Mouse (Mus musculus) G1E (cell line): ENCODE data around the gene Pet100. TPM values are rescaled to one million over a fixed set of nuclear protein-coding genes. Genes with fewer than 3 reads are reported as not detected.

Experiments used
- ATAC-seq: 2 replicates; pipeline ENCODE4 v1.8.0; 2016; ENCODE audit warnings: mild to moderate bottlenecking; ENCODE audit not compliant: insufficient number of reproducible peaks, poor library complexity, low FRiP score, severe bottlenecking; ENCODE audit errors: extremely low read depth
- DNase-seq: peaks from one replicate; pipeline ENCODE4 v3.0.0; 2012; ENCODE audit warnings: low spot score
- H3K27me3 ChIP-seq: 2 replicates; pipeline ENCODE4 v1.6.1; 2012; ENCODE audit warnings: mild to moderate bottlenecking, low read length, inconsistent platforms; ENCODE audit not compliant: insufficient read depth
- H3K36me3 ChIP-seq: replicated peaks from 2 replicates; pipeline ENCODE3; 2012; ENCODE audit warnings: mild to moderate bottlenecking, inconsistent platforms
- H3K4me1 ChIP-seq: 2 replicates; pipeline ENCODE4 v1.6.1; 2012; ENCODE audit warnings: low read depth, low read length, inconsistent platforms, mixed read lengths; ENCODE audit not compliant: insufficient read depth
- H3K4me3 ChIP-seq: 2 replicates; pipeline ENCODE4 v1.5.1; 2012; ENCODE audit warnings: low read depth, mild to moderate bottlenecking, inconsistent platforms, low read length, moderate library complexity, mixed read lengths
- H3K9me3 ChIP-seq: replicated peaks from 2 replicates; pipeline ENCODE4 v1.6.1; 2012; ENCODE audit warnings: inconsistent platforms
- CTCF ChIP-seq: IDR thresholded peaks from 2 replicates; pipeline ENCODE4 v1.5.1; 2012; ENCODE audit warnings: low read depth, low read length, inconsistent platforms, mixed read lengths
- GATA1 ChIP-seq: IDR thresholded peaks from 2 replicates; pipeline ENCODE4 v1.6.1; 2012; ENCODE audit warnings: borderline replicate concordance, low read length, inconsistent platforms, mixed read lengths
- GATA2 ChIP-seq: IDR thresholded peaks from 2 replicates; pipeline ENCODE4 v1.6.1; 2012; ENCODE audit warnings: low read depth, low read length, inconsistent platforms, borderline replicate concordance
- POLR2AphosphoS5 ChIP-seq: IDR thresholded peaks from 2 replicates; pipeline ENCODE4 v1.6.1; 2012; ENCODE audit warnings: low read depth, low read length, inconsistent platforms; ENCODE audit not compliant: insufficient replicate concordance
- TAL1 ChIP-seq: conservative IDR thresholded peaks from 2 replicates; pipeline ENCODE4 v1.6.1; 2012; ENCODE audit warnings: low read depth, low read length, inconsistent platforms, mixed read lengths
- polyA plus RNA-seq: library from polyadenylated mRNA; stranded (reverse); fragments of >175 nt; gene quantifications from 2 replicates; pipeline ENCODE4 v1.2.3, GENCODE M21; 2012
- total RNA-seq, 2 experiments: library from RNA; stranded (forward) in 1 of 2; stranded (reverse) in 1 of 2; fragments of 200-1000 nt in 1 of 2; fragments of >200 nt in 1 of 2; fragmentation: Nextera tagmentation in 1 of 2; gene quantifications; 2 replicates each; pipeline ENCODE4 v1.2.3; 2014 to 2017

Gene Pet100
- total and polyA plus RNA-seq, 3 experiments: 22.2 to 116 (median 52.9) TPM

DNA sequence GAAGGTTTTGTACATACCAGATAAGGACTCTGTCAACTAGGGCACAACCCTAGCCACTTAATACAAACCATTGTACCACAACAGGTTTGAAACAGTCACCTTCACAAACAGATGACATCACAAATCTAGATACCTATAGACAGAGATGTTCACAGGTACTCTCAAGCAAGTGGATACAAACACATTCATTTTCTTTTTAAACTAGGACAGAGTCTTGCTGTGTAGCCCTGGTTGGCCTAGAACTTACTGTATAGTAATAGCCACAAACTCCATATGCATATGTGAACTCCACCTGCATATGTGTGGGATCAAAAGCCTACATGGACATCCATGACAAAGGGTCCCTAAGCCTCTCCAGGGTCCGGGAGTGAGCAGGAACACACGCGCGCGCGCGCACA is 34.4 kb upstream of the Pet100 start, which contains the start of gene Camsap3:
Gene Camsap3, plus strand, starts transcription at position 301 of the 398 bp plus-strand sequence.
- TF ChIP-seq CTCF (no peak), GATA1 (no peak), TAL1 (no peak), POLR2AphosphoS5 (no peak), GATA2 (no peak)
- no peaks in the 10 kb centered on the region for H3K9me3 ChIP-seq
- peaks cover 6% of the 10 kb centered on the region; the same call in 1 of the 2 replicates for H3K27me3 ChIP-seq
- no peaks in the 10 kb centered on the region; the same call in 1 of the 2 replicates for H3K4me1 ChIP-seq
- ATAC-seq (no peak), DNase-seq (no peak)
- H3K4me3 ChIP-seq: no peak within 1 kb of the TSS; the same call in 1 of the 2 replicates
- H3K36me3 ChIP-seq: no peaks in the 10 kb centered on the region

DNA sequence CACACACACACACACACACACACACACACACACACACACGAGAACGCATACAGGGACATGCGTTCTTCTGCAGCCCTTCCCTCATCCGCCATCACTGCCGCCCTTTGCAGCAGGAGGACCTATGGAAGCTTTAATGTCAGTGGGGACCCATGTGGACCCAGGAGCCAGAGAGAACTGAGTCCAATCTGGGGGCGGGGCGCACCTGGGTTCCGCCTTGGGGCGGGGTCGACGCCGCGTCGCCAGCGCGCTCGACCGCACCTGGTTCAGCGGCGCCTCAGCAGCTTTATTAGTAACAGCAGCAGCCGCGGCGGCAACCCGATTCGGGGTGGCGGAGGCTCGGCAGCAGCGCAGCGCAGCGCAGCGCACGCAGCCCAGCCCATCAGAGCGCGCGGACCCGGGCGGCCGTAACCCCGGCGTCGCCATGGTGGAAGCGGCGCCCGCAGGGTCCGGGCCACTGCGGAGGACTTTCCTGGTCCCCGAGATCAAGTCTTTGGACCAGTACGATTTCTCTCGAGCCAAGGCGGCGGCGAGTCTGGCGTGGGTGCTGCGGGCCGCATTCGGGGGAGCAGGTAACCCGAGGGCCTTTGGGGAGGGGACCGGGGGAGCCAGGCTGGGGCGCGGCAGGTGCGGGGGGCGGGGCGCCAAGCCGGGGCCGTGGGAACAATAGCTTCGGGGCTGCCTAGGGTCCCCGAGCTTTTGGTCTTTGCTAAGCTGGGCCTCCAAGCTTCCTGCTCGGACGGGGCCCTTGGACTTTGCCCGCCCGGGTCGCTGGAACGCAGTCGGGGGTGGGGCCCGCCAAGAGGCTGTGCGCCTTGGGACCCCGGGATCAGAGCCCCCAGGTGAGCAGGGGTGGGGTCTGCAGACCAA is 33.7 kb upstream of the Pet100 start:
- no peak for TF ChIP-seq GATA1
- no peak for TF ChIP-seq POLR2AphosphoS5
- no peak for TF ChIP-seq CTCF
- ATAC-seq (no peak), DNase-seq (no peak)
- H3K4me3 ChIP-seq: no peak overlapping the region; the same call in 1 of the 2 replicates
- no peaks in the 10 kb centered on the region for H3K36me3 ChIP-seq
- no peaks in the 10 kb centered on the region; the same call in 1 of the 2 replicates for H3K4me1 ChIP-seq
- H3K27me3 ChIP-seq: peaks cover 6% of the 10 kb centered on the region; the same call in 1 of the 2 replicates
- no peaks in the 10 kb centered on the region for H3K9me3 ChIP-seq

DNA sequence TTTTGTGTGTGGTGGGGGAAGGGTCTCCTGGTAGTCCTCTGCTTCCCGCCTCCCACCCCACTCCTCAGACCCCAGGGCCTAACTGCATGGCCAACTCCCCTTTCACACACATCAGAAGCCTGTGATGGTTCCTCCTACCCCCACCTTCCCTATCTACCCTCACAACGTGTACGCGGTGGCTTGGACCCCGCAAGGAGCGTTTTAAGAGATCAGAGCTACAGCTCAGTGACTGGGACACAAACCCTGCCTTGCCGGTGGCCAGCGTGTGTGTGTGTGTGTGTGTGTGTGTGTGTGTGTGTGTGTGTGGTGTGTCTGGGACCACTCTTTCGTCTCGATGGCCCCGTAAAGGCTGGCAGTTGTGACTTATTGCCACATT is 33.1 kb upstream of the Pet100 start:
- H3K27me3 ChIP-seq: peaks cover 9% of the 10 kb centered on the region; the same call in 1 of the 2 replicates
- H3K36me3 ChIP-seq: no peaks in the 10 kb centered on the region
- ATAC-seq: no peak
- no peaks in the 10 kb centered on the region for H3K9me3 ChIP-seq
- H3K4me1 ChIP-seq: no peaks in the 10 kb centered on the region; the same call in 1 of the 2 replicates
- no peak for DNase-seq
- TF ChIP-seq POLR2AphosphoS5 (no peak), GATA1 (no peak), GATA2 (no peak), CTCF (no peak), TAL1 (no peak)
- no peak overlapping the region for H3K4me3 ChIP-seq

DNA sequence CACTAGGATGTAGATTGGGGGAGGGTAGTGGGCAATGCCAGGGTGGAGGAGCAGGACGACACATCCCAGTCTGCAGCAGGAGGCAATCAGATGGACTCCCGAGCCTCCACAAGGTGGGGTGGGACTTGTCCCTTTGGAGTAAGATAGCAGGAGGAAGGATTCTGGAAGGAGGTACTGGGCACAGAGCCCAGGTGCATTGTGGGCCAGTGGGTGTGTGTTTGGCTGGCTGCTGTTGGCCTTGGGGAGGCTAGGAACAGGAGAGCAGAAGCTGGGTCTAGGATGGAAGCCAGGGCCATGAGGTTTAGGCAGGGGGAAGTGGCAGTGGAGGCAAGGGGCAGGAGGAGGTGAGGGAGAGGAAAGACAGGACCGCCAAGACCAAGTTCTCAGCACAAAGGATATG is 27.9 kb upstream of the Pet100 start:
- Histone ChIP-seq H3K4me3 (no peak overlapping the region), H3K27me3 (peaks cover 17% of the 10 kb centered on the region), H3K9me3 (no peaks in the 10 kb centered on the region), H3K36me3 (no peaks in the 10 kb centered on the region), H3K4me1 (peaks cover 9% of the 10 kb centered on the region)
- TF ChIP-seq TAL1 (no peak), CTCF (no peak), GATA1 (no peak), POLR2AphosphoS5 (no peak), GATA2 (no peak)
- DNase-seq: no peak
- no peak for ATAC-seq

DNA sequence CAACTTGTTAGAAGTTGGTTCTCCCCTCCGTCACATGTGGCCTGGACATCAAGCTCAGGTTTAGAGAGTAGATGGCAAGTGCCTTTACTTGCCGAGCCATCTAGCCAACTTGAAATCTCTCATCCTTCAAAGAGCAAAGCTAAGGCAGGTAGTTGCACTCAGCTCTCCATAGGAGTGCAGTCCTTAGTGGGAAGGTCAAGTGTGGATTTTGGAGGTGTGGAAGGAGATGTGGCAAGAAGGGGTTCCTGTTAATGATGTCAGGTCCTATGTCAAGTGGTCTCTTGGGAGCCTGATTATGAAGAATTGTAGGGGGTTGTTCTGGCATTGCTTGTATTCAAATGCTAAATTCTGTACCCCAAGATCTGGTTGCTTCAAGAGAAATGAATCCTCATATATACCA is 26.9 kb upstream of the Pet100 start:
- DNase-seq (no peak), ATAC-seq (no peak)
- Histone ChIP-seq H3K4me1 (peaks cover 19% of the 10 kb centered on the region), H3K4me3 (no peak overlapping the region), H3K36me3 (no peaks in the 10 kb centered on the region), H3K9me3 (no peaks in the 10 kb centered on the region), H3K27me3 (peaks cover 21% of the 10 kb centered on the region)
- TF ChIP-seq GATA2 (no peak), GATA1 (no peak), TAL1 (no peak), CTCF (no peak), POLR2AphosphoS5 (no peak)

DNA sequence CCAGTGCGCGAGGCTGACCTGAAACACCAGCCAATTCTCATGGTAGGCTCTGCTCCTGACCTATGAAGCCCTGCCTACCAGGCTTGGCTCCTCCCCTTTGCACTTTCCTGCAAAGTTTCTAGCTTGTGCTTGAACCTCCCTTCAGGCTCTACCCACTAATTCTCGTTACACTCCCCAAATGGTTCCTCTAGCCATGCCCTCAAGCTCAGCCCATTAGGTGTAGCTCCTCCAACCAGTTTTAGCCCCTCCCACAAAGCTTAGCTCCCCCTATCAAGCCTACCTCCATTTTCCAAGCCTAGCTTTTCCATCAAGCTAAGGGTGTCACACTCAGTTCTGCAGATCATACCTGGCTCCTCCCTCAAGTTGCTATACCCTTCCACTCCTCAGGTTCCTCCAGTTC is 23.3 kb upstream of the Pet100 start:
- H3K4me1 ChIP-seq: peaks cover 19% of the 10 kb centered on the region
- H3K27me3 ChIP-seq: peaks cover 33% of the 10 kb centered on the region
- no peak for DNase-seq
- no peak for ATAC-seq
- H3K4me3 ChIP-seq: no peak overlapping the region
- H3K36me3 ChIP-seq: no peaks in the 10 kb centered on the region
- no peak for TF ChIP-seq POLR2AphosphoS5
- no peak for TF ChIP-seq TAL1
- TF ChIP-seq GATA2: no peak
- no peak for TF ChIP-seq CTCF
- no peak for TF ChIP-seq GATA1
- H3K9me3 ChIP-seq: no peaks in the 10 kb centered on the region
